Mouse (Mus musculus): Measurements from ENCODE around the gene Dync1li1. TPM values are rescaled to one million over a fixed set of nuclear protein-coding genes. Genes with fewer than 3 reads are reported as not detected.
A peak's percentile ranks its signal among the peaks of the same experiment; 100 is the strongest.
"Not testable (repeated sequence)": the region's sequence is repeated elsewhere in the genome, so short reads cannot be mapped to it uniquely, and the experiment has no call there.

Gene Dync1li1
- 47.3 and 51.8 TPM in 2 replicates for polyA plus RNA-seq (2014; fragmentation: Nextera tagmentation; extraction: Ambion mirVana)

- WGBS: under 1% methylated on average over 57 of the region's 57 CpGs
- Histone ChIP-seq H3K4me2 (peak within 1 kb of the TSS; percentile 97), H3K9ac (ENCODE audit: low read depth, low read length) (peak within 1 kb of the TSS; percentile 92), H3K4me3 (ENCODE audit: low read depth, low read length) (peak within 1 kb of the TSS; percentile 91), H3K27ac (ENCODE audit: low read depth, low read length) (peak within 1 kb of the TSS; percentile 84), H3K4me1 (replicated peaks; ENCODE audit: control insufficient read depth, insufficient read depth, low read length) (peaks cover 15% of the 10 kb centered on the region; the same call in 1 of the 2 replicates), H3K36me3 (ENCODE audit: control insufficient read depth, insufficient read depth, low read length) (peaks cover 4% of the 10 kb centered on the region; the same call in 1 of the 2 replicates), H3K9me3 (ENCODE audit: control insufficient read depth, low read length) (no peaks in the 10 kb centered on the region), H3K27me3 (replicated peaks; ENCODE audit: control insufficient read depth, insufficient read depth, low read length) (no peaks in the 10 kb centered on the region)
- ATAC-seq (replicated peaks; ENCODE audit: low FRiP score) (peak; percentile 96), DNase-seq (ENCODE audit: low spot score) (peak; percentile 96)
Measured at GRCm38 (mm10) chr9:114688252-114688952, at the start of gene Dync1li1. TSS of gene Dync1li1 (plus strand) at chr9:114688790.

- 0 out of 2 replicates have a peak, but pooled peaks cover 2% of the 10 kb centered on the region for H3K36me3 ChIP-seq (ENCODE audit: control insufficient read depth, insufficient read depth, low read length)
- H3K9me3 ChIP-seq (ENCODE audit: control insufficient read depth, low read length): no peaks in the 10 kb centered on the region
- H3K4me1 ChIP-seq (replicated peaks; ENCODE audit: control insufficient read depth, insufficient read depth, low read length): 0 out of 2 replicates have a peak, but pooled peaks cover 4% of the 10 kb centered on the region
- ATAC-seq (replicated peaks; ENCODE audit: low FRiP score) (no peak; the same call in 1 of the 2 replicates), DNase-seq (ENCODE audit: low spot score) (no peak)
- peak overlapping the region; percentile 52 for H3K27ac ChIP-seq (ENCODE audit: low read depth, low read length)
- peak overlapping the region; percentile 87 for H3K4me2 ChIP-seq
- H3K27me3 ChIP-seq (replicated peaks; ENCODE audit: control insufficient read depth, insufficient read depth, low read length): peaks cover 9% of the 10 kb centered on the region; the same call in 1 of the 2 replicates
- H3K9ac ChIP-seq (ENCODE audit: low read depth, low read length): peak overlapping the region; percentile 72
- H3K4me3 ChIP-seq (ENCODE audit: low read depth, low read length): peak overlapping the region; percentile 67
- 11% methylated on average over 18 of the region's 18 CpGs for WGBS
Measured at GRCm38 (mm10) chr9:114639186-114639748, 49.3 kb upstream of the Dync1li1 start.

DNA sequence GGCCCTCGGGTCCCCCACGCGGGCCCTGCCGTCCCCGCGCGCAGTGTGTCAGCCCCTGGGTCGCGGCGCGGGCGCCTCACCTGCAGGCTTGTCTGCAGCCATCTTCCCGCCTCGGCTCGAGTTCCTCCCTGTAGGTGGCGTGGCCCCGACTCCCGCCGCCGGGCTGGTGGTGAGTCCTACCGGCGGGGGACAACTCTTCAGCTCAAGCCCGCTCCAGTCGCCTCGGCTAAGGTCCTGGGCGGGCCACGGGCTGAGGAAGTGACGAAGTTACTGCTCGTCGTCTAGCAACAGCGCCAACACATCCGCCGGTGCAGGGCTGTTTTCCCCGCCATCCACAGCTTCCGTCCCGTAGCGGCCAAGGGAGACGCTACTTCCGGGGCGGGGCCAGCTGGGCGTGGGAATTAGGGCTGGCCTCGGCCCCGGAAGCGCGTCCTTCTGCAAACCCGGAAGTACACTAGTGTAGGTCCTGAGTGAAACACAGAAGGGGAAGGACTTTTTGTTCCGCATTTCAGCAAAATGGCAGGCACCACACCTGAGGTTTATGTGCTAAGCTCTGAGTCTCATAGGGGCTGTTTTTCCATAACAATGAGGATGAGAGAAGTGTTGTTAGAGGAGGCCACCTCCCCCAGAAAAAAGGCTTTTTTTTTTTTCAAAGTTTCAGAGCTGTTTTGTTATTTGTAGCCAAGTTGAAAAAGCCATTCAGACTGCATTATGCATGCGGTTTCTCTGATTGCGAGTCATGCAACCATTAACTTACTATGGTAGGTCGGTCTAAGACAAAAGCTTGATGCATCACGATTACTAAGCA is 48.5 kb upstream of the Dync1li1 start, which contains the start of gene Cnot10:
Gene Cnot10, minus strand, starts transcription at position 346 of the 808 bp plus-strand sequence.
- peak within 1 kb of the TSS; percentile 72 for H3K9ac ChIP-seq (ENCODE audit: low read depth, low read length)
- ATAC-seq (replicated peaks; ENCODE audit: low FRiP score): peak; percentile 99
- peak within 1 kb of the TSS; percentile 67 for H3K4me3 ChIP-seq (ENCODE audit: low read depth, low read length)
- WGBS: 4% methylated on average over 51 of the region's 51 CpGs
- peak; percentile 99 for DNase-seq (ENCODE audit: low spot score)
- H3K4me2 ChIP-seq: peak within 1 kb of the TSS; percentile 87
- no peaks in the 10 kb centered on the region for H3K9me3 ChIP-seq (ENCODE audit: control insufficient read depth, low read length)
- H3K4me1 ChIP-seq (replicated peaks; ENCODE audit: control insufficient read depth, insufficient read depth, low read length): 0 out of 2 replicates have a peak, but pooled peaks cover 4% of the 10 kb centered on the region
- H3K36me3 ChIP-seq (ENCODE audit: control insufficient read depth, insufficient read depth, low read length): 0 out of 2 replicates have a peak, but pooled peaks cover 2% of the 10 kb centered on the region
- H3K27ac ChIP-seq (ENCODE audit: low read depth, low read length): peak within 1 kb of the TSS; percentile 52
- H3K27me3 ChIP-seq (replicated peaks; ENCODE audit: control insufficient read depth, insufficient read depth, low read length): peaks cover 9% of the 10 kb centered on the region; the same call in 1 of the 2 replicates

GRCm38 (mm10) chr9:114646556-114647505 is 41.8 kb upstream of the Dync1li1 start:
- Histone ChIP-seq H3K4me2 (no peak overlapping the region), H3K4me1 (replicated peaks; ENCODE audit: control insufficient read depth, insufficient read depth, low read length) (no peaks in the 10 kb centered on the region), H3K9me3 (ENCODE audit: control insufficient read depth, low read length) (no peaks in the 10 kb centered on the region), H3K4me3 (ENCODE audit: low read depth, low read length) (no peak overlapping the region), H3K9ac (ENCODE audit: low read depth, low read length) (no peak overlapping the region), H3K36me3 (ENCODE audit: control insufficient read depth, insufficient read depth, low read length) (no peaks in the 10 kb centered on the region), H3K27me3 (replicated peaks; ENCODE audit: control insufficient read depth, insufficient read depth, low read length) (peaks cover 9% of the 10 kb centered on the region; the same call in 1 of the 2 replicates), H3K27ac (ENCODE audit: low read depth, low read length) (no peak overlapping the region)
- no peak for ATAC-seq (replicated peaks; ENCODE audit: low FRiP score)
- DNase-seq (ENCODE audit: low spot score): no peak
- 81% methylated on average over 12 of the region's 12 CpGs for WGBS

DNA sequence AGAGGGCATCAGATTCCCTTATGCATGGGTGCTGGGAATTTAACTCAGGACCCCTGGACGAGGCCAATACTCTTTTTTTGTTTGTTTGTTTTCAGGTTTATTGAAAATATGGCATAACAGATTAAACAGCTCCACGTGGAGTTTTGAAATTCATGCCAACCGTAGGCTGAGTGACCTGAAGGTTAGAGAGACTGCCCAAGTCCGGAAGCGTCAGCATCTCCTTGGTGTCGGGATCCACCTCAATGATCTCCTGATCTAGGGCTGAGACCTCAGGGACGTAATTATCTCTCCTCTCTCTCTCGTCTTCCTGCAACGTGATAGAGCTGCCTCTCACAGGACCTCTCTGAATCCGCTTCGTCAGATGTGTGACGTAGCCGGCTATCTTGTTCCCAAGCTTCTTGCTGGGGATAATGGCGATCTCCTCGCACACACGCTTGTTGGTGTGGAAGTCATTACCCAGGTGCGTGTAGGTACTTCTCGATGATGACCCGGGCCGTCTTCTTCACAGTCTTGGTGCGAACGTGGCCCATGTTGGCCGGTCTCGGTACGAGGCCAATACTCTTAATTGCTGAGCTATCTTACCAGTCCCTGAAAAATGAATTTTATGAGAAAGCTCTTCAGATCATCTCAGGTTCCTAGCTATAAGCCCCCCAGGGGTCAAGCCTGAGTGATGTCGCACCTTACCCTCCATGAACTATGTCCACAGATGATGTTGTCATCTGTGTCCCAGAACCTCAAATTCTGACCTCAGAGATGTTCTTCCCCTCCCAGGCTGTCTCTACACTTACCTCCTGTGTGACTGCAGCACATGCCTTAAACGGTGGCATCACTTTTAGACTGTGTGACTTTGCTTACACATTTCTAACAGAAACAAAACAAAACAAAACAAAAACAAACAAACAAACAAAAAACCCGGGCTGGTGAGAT is 40.8 kb upstream of the Dync1li1 start:
- peaks cover 9% of the 10 kb centered on the region; the same call in 1 of the 2 replicates for H3K27me3 ChIP-seq (replicated peaks; ENCODE audit: control insufficient read depth, insufficient read depth, low read length)
- DNase-seq (ENCODE audit: low spot score): no peak
- WGBS: 80% methylated on average over 28 of the region's 28 CpGs

GRCm38 (mm10) chr9:114648472-114648871 is 40.1 kb upstream of the Dync1li1 start:
- not testable (repeated sequence) for H3K27me3 ChIP-seq (replicated peaks; ENCODE audit: control insufficient read depth, insufficient read depth, low read length); H3K9me3 ChIP-seq (ENCODE audit: control insufficient read depth, low read length); H3K36me3 ChIP-seq (ENCODE audit: control insufficient read depth, insufficient read depth, low read length); H3K9ac ChIP-seq (ENCODE audit: low read depth, low read length); DNase-seq (ENCODE audit: low spot score); ATAC-seq (replicated peaks; ENCODE audit: low FRiP score); H3K27ac ChIP-seq (ENCODE audit: low read depth, low read length); H3K4me2 ChIP-seq; H3K4me3 ChIP-seq (ENCODE audit: low read depth, low read length); H3K4me1 ChIP-seq (replicated peaks; ENCODE audit: control insufficient read depth, insufficient read depth, low read length)
- WGBS: 54% methylated on average over 8 of the region's 9 CpGs

More for the DNA sequence above, 40.8 kb upstream of the Dync1li1 start:
- Histone ChIP-seq H3K4me3 (ENCODE audit: low read depth, low read length) (no peak overlapping the region), H3K9ac (ENCODE audit: low read depth, low read length) (no peak overlapping the region), H3K36me3 (ENCODE audit: control insufficient read depth, insufficient read depth, low read length) (no peaks in the 10 kb centered on the region), H3K9me3 (ENCODE audit: control insufficient read depth, low read length) (no peaks in the 10 kb centered on the region), H3K4me2 (no peak overlapping the region), H3K27ac (ENCODE audit: low read depth, low read length) (no peak overlapping the region), H3K4me1 (replicated peaks; ENCODE audit: control insufficient read depth, insufficient read depth, low read length) (no peaks in the 10 kb centered on the region)
- no peak for ATAC-seq (replicated peaks; ENCODE audit: low FRiP score)

GRCm38 (mm10) chr9:114649371-114649770 is 39.2 kb upstream of the Dync1li1 start:
- no peak overlapping the region for H3K4me3 ChIP-seq (ENCODE audit: low read depth, low read length)
- 69% methylated on average over 5 of the region's 5 CpGs for WGBS
- H3K4me1 ChIP-seq (replicated peaks; ENCODE audit: control insufficient read depth, insufficient read depth, low read length): no peaks in the 10 kb centered on the region
- H3K9me3 ChIP-seq (ENCODE audit: control insufficient read depth, low read length): no peaks in the 10 kb centered on the region
- no peak for DNase-seq (ENCODE audit: low spot score)
- no peaks in the 10 kb centered on the region for H3K27me3 ChIP-seq (replicated peaks; ENCODE audit: control insufficient read depth, insufficient read depth, low read length)
- H3K36me3 ChIP-seq (ENCODE audit: control insufficient read depth, insufficient read depth, low read length): no peaks in the 10 kb centered on the region
- no peak for ATAC-seq (replicated peaks; ENCODE audit: low FRiP score)
- H3K4me2 ChIP-seq: no peak overlapping the region
- no peak overlapping the region for H3K9ac ChIP-seq (ENCODE audit: low read depth, low read length)
- H3K27ac ChIP-seq (ENCODE audit: low read depth, low read length): no peak overlapping the region

Data from liver, embryonic 11.5 days (tissue).